Mouse (Mus musculus) adrenal gland, postnatal 10 days (tissue): ENCODE data around the gene Card9. TPM values are rescaled to one million over a fixed set of nuclear protein-coding genes. Genes with fewer than 3 reads are reported as not detected.

ENCODE experiments used
- total RNA-seq, 2 experiments: library from RNA; stranded (reverse); gene quantifications; 2 replicates each; pipeline ENCODE4 v1.2.3; 2021

The Card9 gene
- total RNA-seq, 2 experiments from 2014 or later = 1.5 to 2.2 TPM

Other genes starting within 250 kb of the Card9 start
- 10 to 100 TPM; 19.9 to 31.0 TPM for gene Nacc2, start 237.7 kb downstream of the Card9 start, total RNA-seq
- gene Lhx3, start 152.6 kb downstream of the Card9 start, total RNA-seq = under 1 TPM; 0.27 to 0.64 TPM
- gene Qsox2, start 123.4 kb downstream of the Card9 start, total RNA-seq = 10 to 100 TPM; 17.6 to 18.2 TPM
- 1 to 10 TPM in 1 of 2 experiments, under 1 TPM in 1; 0.81 to 1.5 TPM for gene Ccdc187, start 66.4 kb downstream of the Card9 start, total RNA-seq
- 10 to 100 TPM; 15.7 to 19.3 TPM for gene Gpsm1, start 45.4 kb downstream of the Card9 start, total RNA-seq
- 10 to 100 TPM; 18.5 to 20.2 TPM for gene Dnlz, start 8.8 kb downstream of the Card9 start, total RNA-seq
- gene Snapc4, start 19.7 kb upstream of the Card9 start, total RNA-seq = 10 to 100 TPM; 19.6 to 33.0 TPM
- gene Entr1, start 28.4 kb upstream of the Card9 start, total RNA-seq = 10 to 100 TPM; 76.5 to 78.7 TPM
- 100 to 1,000 TPM; 125 to 129 TPM for gene Pmpca, start 28.4 kb upstream of the Card9 start, total RNA-seq
- 10 to 100 TPM; 17.0 to 22.5 TPM for gene Inpp5e, start 48.3 kb upstream of the Card9 start, total RNA-seq
- gene Sec16a, start 84.3 kb upstream of the Card9 start, total RNA-seq = 10 to 100 TPM; 47.6 to 48.4 TPM
- gene Notch1, start 155.7 kb upstream of the Card9 start, total RNA-seq = 10 to 100 TPM; 27.1 to 36.4 TPM
- 100 to 1,000 TPM; 210 to 304 TPM for gene Egfl7, start 219.1 kb upstream of the Card9 start, total RNA-seq
- not detected for gene Gm20532, start 225.7 kb upstream of the Card9 start, total RNA-seq
- gene Agpat2, start 243.5 kb upstream of the Card9 start, total RNA-seq = 100 to 1,000 TPM; 333 to 433 TPM